Mouse (Mus musculus) liver, adult 2 months (tissue): Measurements from ENCODE around the gene Gart.

Experiments
- CTCF ChIP-seq: fragments of 200-500 bp; IDR thresholded peaks from 2 replicates; pipeline ENCODE4 v1.5.1; 2011; ENCODE audit warnings: low read depth, low read length, control low read depth
- POLR2A ChIP-seq: fragments of 200-500 bp; IDR thresholded peaks from 2 replicates; pipeline ENCODE4 v1.6.1; 2011; ENCODE audit warnings: low read length, control low read depth; ENCODE audit not compliant: insufficient read depth; ENCODE audit errors: extremely low read depth

DNA sequence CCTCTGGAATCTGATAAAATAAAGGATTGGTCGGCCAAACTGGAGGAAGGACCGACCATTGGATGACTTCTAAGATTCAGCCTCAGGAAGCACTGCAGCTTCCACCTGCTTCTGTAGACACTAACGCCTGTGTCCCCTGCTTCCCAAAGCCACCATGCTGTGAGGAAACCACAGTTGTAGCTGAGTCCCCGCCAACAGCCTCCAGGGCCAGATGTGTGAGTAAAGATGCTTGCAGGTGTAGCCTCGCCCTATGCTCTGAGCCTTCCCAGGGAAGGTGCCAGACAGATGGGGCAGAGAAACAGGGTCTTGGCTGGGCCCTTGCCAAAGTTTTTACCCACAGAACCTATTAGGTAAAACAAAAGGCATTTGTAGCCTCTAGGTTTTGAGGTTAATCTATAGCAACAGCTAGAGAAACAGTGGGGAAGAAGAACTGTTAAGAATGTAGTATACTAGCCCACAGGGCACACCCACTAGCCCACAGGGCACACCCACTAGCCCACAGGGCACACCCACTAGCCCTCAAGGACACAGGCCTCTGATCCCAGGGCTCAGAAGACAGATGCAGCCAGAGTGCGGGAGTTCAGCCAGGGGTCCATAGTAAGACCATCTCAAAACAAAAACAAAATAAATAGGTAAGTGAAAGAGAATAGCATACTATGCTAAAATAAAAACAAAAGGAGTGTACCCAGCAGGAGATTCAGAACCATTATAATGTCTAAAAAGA lies 58.9 kb downstream of the Gart start:
- TF ChIP-seq CTCF (no peak), POLR2A (no peak)
